Mouse (Mus musculus) forebrain, embryonic 14.5 days (tissue): ENCODE measurements around the gene Itga10. TPM values are rescaled to one million over a fixed set of nuclear protein-coding genes. Genes with fewer than 3 reads are reported as not detected.
"Not testable (repeated sequence)": the region's sequence is repeated elsewhere in the genome, so short reads cannot be mapped to it uniquely, and the experiment has no call there.

Experiments
- ATAC-seq: fragments of 200-750 bp; cut with Nextera tagmentation; 2 replicates; pipeline ENCODE4 v1.8.0; 2017; ENCODE audit warnings: mild to moderate bottlenecking, moderate library complexity
- DNase-seq: peaks from one replicate; pipeline ENCODE4 v3.0.0-alpha.2; 2015; ENCODE audit warnings: low spot score
- H3K27ac ChIP-seq: fragments of 300-500 bp; sonication (generic); 2 replicates; pipeline ENCODE4 v1.5.1; 2014; ENCODE audit warnings: low read depth, mild to moderate bottlenecking, control low read depth, low read length, moderate library complexity
- H3K27me3 ChIP-seq: fragments of 300-500 bp; sonication (generic); replicated peaks from 2 replicates; pipeline ENCODE4 v1.6.1; 2014; ENCODE audit warnings: low read length, control low read depth, mixed read lengths; ENCODE audit not compliant: control insufficient read depth, insufficient read depth
- H3K36me3 ChIP-seq: fragments of 300-500 bp; sonication (generic); 2 replicates; pipeline ENCODE4 v1.6.1; 2014; ENCODE audit warnings: low read length, control low read depth; ENCODE audit not compliant: control insufficient read depth, insufficient read depth
- H3K4me1 ChIP-seq: fragments of 300-500 bp; sonication (generic); 2 replicates; pipeline ENCODE4 v1.6.1; 2014; ENCODE audit warnings: antibody characterized with exemption, low read length, control low read depth; ENCODE audit not compliant: control insufficient read depth, insufficient read depth
- H3K4me2 ChIP-seq: fragments of 300-500 bp; sonication (generic); 2 replicates; pipeline ENCODE4 v1.6.1; 2014; ENCODE audit warnings: mild to moderate bottlenecking, control low read depth, low read length
- H3K4me3 ChIP-seq: fragments of 300-500 bp; sonication (generic); 2 replicates; pipeline ENCODE4 v1.5.1; 2014; ENCODE audit warnings: low read depth, low read length, control low read depth
- H3K9ac ChIP-seq: fragments of 300-500 bp; sonication (generic); 2 replicates; pipeline ENCODE4 v1.6.1; 2014; ENCODE audit warnings: mild to moderate bottlenecking, low read length, control low read depth, moderate library complexity
- H3K9me3 ChIP-seq: fragments of 300-500 bp; sonication (generic); replicated peaks from 2 replicates; pipeline ENCODE4 v1.6.1; 2016; ENCODE audit warnings: low read length, control low read depth, mixed read lengths; ENCODE audit not compliant: control insufficient read depth
- WGBS: fragments of 180-500 bp; shearing (Covaris S2); extraction: QIAGEN DNeasy Blood & Tissue Kit; methylation state at CpG from one replicate; pipeline ENCODE4 v1.1.7; 2014; 5-methylcytosine and 5-hydroxymethylcytosine counted together
- polyA plus RNA-seq: library from polyadenylated mRNA; unstranded; fragments of >200 nt; fragmentation: Nextera tagmentation; extraction: Ambion mirVana; gene quantifications from 2 replicates; pipeline ENCODE4 v1.2.1, GENCODE M21; 2014

The Itga10 gene
- polyA plus RNA-seq, 1 experiment from 2014 or later: 0.39 TPM

GRCm38 (mm10) chr3:96660901-96661300 lies 15.5 kb downstream of the Itga10 start:
- H3K9me3 ChIP-seq: no peaks in the 10 kb centered on the region
- H3K4me3 ChIP-seq: no peak overlapping the region
- no peak overlapping the region for H3K27ac ChIP-seq
- DNase-seq (no peak), ATAC-seq (no peak)
- no peak overlapping the region for H3K4me2 ChIP-seq
- H3K9ac ChIP-seq: no peak overlapping the region
- WGBS: 87% methylated on average over 2 of the region's 2 CpGs
- H3K27me3 ChIP-seq: no peaks in the 10 kb centered on the region
- no peaks in the 10 kb centered on the region; the same call in 1 of the 2 replicates for H3K36me3 ChIP-seq
- no peaks in the 10 kb centered on the region for H3K4me1 ChIP-seq

GRCm38 (mm10) chr3:96662731-96663316 lies 17.4 kb downstream of the Itga10 start:
- peak overlapping the region; percentile 50 for H3K4me2 ChIP-seq
- ATAC-seq (no peak), DNase-seq (peak; percentile 12)
- no peaks in the 10 kb centered on the region for H3K4me1 ChIP-seq
- H3K9ac ChIP-seq: peak overlapping the region; percentile 40
- H3K27me3 ChIP-seq: no peaks in the 10 kb centered on the region
- 44% methylated on average over 8 of the region's 8 CpGs for WGBS
- H3K4me3 ChIP-seq: no peak overlapping the region
- no peaks in the 10 kb centered on the region for H3K9me3 ChIP-seq
- no peaks in the 10 kb centered on the region for H3K36me3 ChIP-seq
- no peak overlapping the region for H3K27ac ChIP-seq

GRCm38 (mm10) chr3:96663432-96664239 lies 18.3 kb downstream of the Itga10 start:
- Histone ChIP-seq H3K27ac (no peak overlapping the region), H3K4me2 (peak overlapping the region; percentile 50), H3K9ac (peak overlapping the region; percentile 40), H3K4me3 (peak overlapping the region; percentile 22), H3K36me3 (no peaks in the 10 kb centered on the region), H3K9me3 (no peaks in the 10 kb centered on the region), H3K4me1 (no peaks in the 10 kb centered on the region), H3K27me3 (no peaks in the 10 kb centered on the region)
- WGBS: 6% methylated on average over 15 of the region's 18 CpGs
- ATAC-seq: peak; percentile 90
- peak; percentile 91 for DNase-seq

GRCm38 (mm10) chr3:96665732-96666363 lies 20.5 kb downstream of the Itga10 start:
- H3K27me3 ChIP-seq, DNase-seq, H3K4me3 ChIP-seq, H3K4me1 ChIP-seq, ATAC-seq, H3K4me2 ChIP-seq, H3K9me3 ChIP-seq, H3K27ac ChIP-seq, H3K9ac ChIP-seq, H3K36me3 ChIP-seq: not testable (repeated sequence)
- 92% methylated on average over 7 of the region's 7 CpGs for WGBS

GRCm38 (mm10) chr3:96666916-96667315 lies 21.5 kb downstream of the Itga10 start:
- no peak overlapping the region for H3K9ac ChIP-seq
- no peak overlapping the region for H3K4me3 ChIP-seq
- H3K4me1 ChIP-seq: peaks cover 2% of the 10 kb centered on the region; the same call in 1 of the 2 replicates
- DNase-seq (no peak), ATAC-seq (no peak)
- H3K27ac ChIP-seq: no peak overlapping the region
- H3K27me3 ChIP-seq: no peaks in the 10 kb centered on the region; the same call in none of the 2 replicates
- no peak overlapping the region for H3K4me2 ChIP-seq
- no peaks in the 10 kb centered on the region for H3K36me3 ChIP-seq
- WGBS: 92% methylated on average over 5 of the region's 5 CpGs
- no peaks in the 10 kb centered on the region for H3K9me3 ChIP-seq

GRCm38 (mm10) chr3:96667316-96667715 lies 21.9 kb downstream of the Itga10 start:
- H3K4me2 ChIP-seq: no peak overlapping the region
- H3K4me3 ChIP-seq: no peak overlapping the region
- H3K27me3 ChIP-seq: no peaks in the 10 kb centered on the region; the same call in none of the 2 replicates
- no peaks in the 10 kb centered on the region for H3K9me3 ChIP-seq
- peaks cover 2% of the 10 kb centered on the region; the same call in 1 of the 2 replicates for H3K4me1 ChIP-seq
- H3K9ac ChIP-seq: no peak overlapping the region
- DNase-seq (no peak), ATAC-seq (no peak)
- WGBS: 48% methylated on average over 1 of the region's 1 CpGs
- no peak overlapping the region for H3K27ac ChIP-seq
- no peaks in the 10 kb centered on the region for H3K36me3 ChIP-seq

GRCm38 (mm10) chr3:96668424-96669067 lies 23.2 kb downstream of the Itga10 start:
- peaks cover 2% of the 10 kb centered on the region; the same call in 1 of the 2 replicates for H3K4me1 ChIP-seq
- no peak overlapping the region for H3K9ac ChIP-seq
- no peak overlapping the region for H3K27ac ChIP-seq
- no peak overlapping the region for H3K4me2 ChIP-seq
- ATAC-seq: no peak
- H3K4me3 ChIP-seq: no peak overlapping the region
- H3K9me3 ChIP-seq: no peaks in the 10 kb centered on the region
- no peak for DNase-seq
- H3K36me3 ChIP-seq: no peaks in the 10 kb centered on the region
- 95% methylated on average over 5 of the region's 5 CpGs for WGBS
- H3K27me3 ChIP-seq: no peaks in the 10 kb centered on the region; the same call in none of the 2 replicates

- H3K9me3 ChIP-seq: no peaks in the 10 kb centered on the region
- no peaks in the 10 kb centered on the region for H3K36me3 ChIP-seq
- H3K4me2 ChIP-seq: peak within 1 kb of the TSS; percentile 69
- WGBS: 6% methylated on average over 35 of the region's 35 CpGs
- H3K27me3 ChIP-seq: no peaks in the 10 kb centered on the region; the same call in none of the 2 replicates
- peak; percentile 89 for ATAC-seq
- H3K4me1 ChIP-seq: peaks cover 2% of the 10 kb centered on the region; the same call in 1 of the 2 replicates
- DNase-seq: peak; percentile 81
- H3K4me3 ChIP-seq: peak within 1 kb of the TSS; percentile 37
- peak within 1 kb of the TSS; percentile 52 for H3K9ac ChIP-seq
- no peak within 1 kb of the TSS for H3K27ac ChIP-seq
Observed at GRCm38 (mm10) chr3:96669727-96670468, 24.5 kb downstream of the Itga10 start, which contains the start of gene Ankrd35. Gene Ankrd35 (plus strand): TSS chr3:96670131.
